Comparison of ENCODE assay signal across 8 mouse cellular contexts in genomic region chr12:100210973-100211372, GRCm38 (mm10). TPM values are rescaled to one million over a fixed set of nuclear protein-coding genes. Genes with fewer than 3 reads are reported as not detected.
DNase-seq lines count a peak whose midpoint lies in the region; ATAC-seq and TF ChIP-seq lines count a peak whose summit lies in the region.

No protein-coding gene starts in this region.

- H3K9me3 ChIP-seq in kidney, postnatal 0 days (replicated peaks; ENCODE audit: low read length), result no peaks in the 10 kb centered on the region
- 0 out of 2 replicates have a peak, but pooled peaks cover 6% of the 10 kb centered on the region for H3K9me3 ChIP-seq in forebrain, embryonic 14.5 days (replicated peaks; ENCODE audit: control insufficient read depth, low read length)

- H3K9ac ChIP-seq in kidney, postnatal 0 days (ENCODE audit: low read depth, low read length), result no peak overlapping the region
- no peak overlapping the region for H3K9ac ChIP-seq in forebrain, embryonic 14.5 days (ENCODE audit: low read length)

- no peak overlapping the region for H3K4me2 ChIP-seq in kidney, postnatal 0 days (ENCODE audit: low read length)
- H3K4me2 ChIP-seq in forebrain, embryonic 14.5 days (ENCODE audit: low read length), result no peak overlapping the region

- ATAC-seq in kidney, postnatal 0 days (replicated peaks; ENCODE audit: low FRiP score, low read depth), result no peak
- peak; percentile 42; the same call in 1 of the 2 replicates for ATAC-seq in forebrain, embryonic 14.5 days
- ATAC-seq in cerebellum, adult (ENCODE audit: insufficient number of reproducible peaks, low FRiP score, low TSS enrichment), result no peak

- H3K36me3 ChIP-seq in kidney, postnatal 0 days (ENCODE audit: insufficient read depth, low read length), result peaks cover 21% of the 10 kb centered on the region
- H3K36me3 ChIP-seq in forebrain, embryonic 14.5 days (ENCODE audit: control insufficient read depth, insufficient read depth, low read length), result peaks cover 41% of the 10 kb centered on the region

- H3K27me3 ChIP-seq in kidney, postnatal 0 days (ENCODE audit: insufficient read depth, low read length), result no peaks in the 10 kb centered on the region
- H3K27me3 ChIP-seq in forebrain, embryonic 14.5 days (replicated peaks; ENCODE audit: control insufficient read depth, insufficient read depth, low read length), result no peaks in the 10 kb centered on the region

- WGBS in kidney, postnatal 0 days, result 34% methylated on average over 5 of the region's 5 CpGs
- WGBS in forebrain, embryonic 14.5 days, result 48% methylated on average over 5 of the region's 5 CpGs

- no peaks in the 10 kb centered on the region for H3K4me1 ChIP-seq in kidney, postnatal 0 days (replicated peaks; ENCODE audit: insufficient read depth, low read length)
- H3K4me1 ChIP-seq in forebrain, embryonic 14.5 days (ENCODE audit: control insufficient read depth, insufficient read depth, low read length), result no peaks in the 10 kb centered on the region

- no peak for TF ChIP-seq CTCF in kidney, postnatal 0 days (IDR thresholded peaks at IDR 0.05; ENCODE audit: low read depth)

- DNase-seq in kidney, postnatal 0 days (ENCODE audit: low spot score), result no peak
- DNase-seq in kidney, adult 9 months, result no peak
- DNase-seq in NIH3T3 (ENCODE audit: low read depth), result peak; percentile 94
- peak; percentile 51 for DNase-seq in forebrain, embryonic 14.5 days (ENCODE audit: low spot score)
- DNase-seq in lung, postnatal 10 days, result peak; percentile 62
- no peak for DNase-seq in embryo, embryonic 10 days (ENCODE audit: low spot score)
- DNase-seq in right cerebral cortex, postnatal 14 days, result no peak

- 0 out of 2 replicates have a peak overlapping the region, but pooled peaks have one; percentile 37 for H3K27ac ChIP-seq in kidney, postnatal 0 days
- no peak overlapping the region for H3K27ac ChIP-seq in forebrain, embryonic 14.5 days (ENCODE audit: low read depth, low read length)

- H3K4me3 ChIP-seq in kidney, postnatal 0 days (replicated peaks; ENCODE audit: low read depth, low read length), result no peak overlapping the region
- no peak overlapping the region for H3K4me3 ChIP-seq in forebrain, embryonic 14.5 days (ENCODE audit: low read depth, low read length)

RNA-seq across cellular contexts. Expression of gene Calm1, which starts 11.7 kb away (rescaled TPM):
- 1,372 and 1,376 TPM in 2 replicates for polyA plus RNA-seq in kidney, postnatal 0 days (2015; fragmentation: Nextera tagmentation; extraction: Ambion mirVana)
- 2,256 and 2,267 TPM in 2 replicates for polyA plus RNA-seq in forebrain, embryonic 14.5 days (2014; fragmentation: Nextera tagmentation; extraction: Ambion mirVana)

RNA-seq across cellular contexts. Expression of gene Nrde2, which starts 51.5 kb away (rescaled TPM):
- polyA plus RNA-seq in kidney, postnatal 0 days (2015; fragmentation: Nextera tagmentation; extraction: Ambion mirVana), result 17.2 and 18.6 TPM in 2 replicates
- polyA plus RNA-seq in forebrain, embryonic 14.5 days (2014; fragmentation: Nextera tagmentation; extraction: Ambion mirVana), result 12.5 and 13.1 TPM in 2 replicates

Comparison
In these comparisons a context has a peak if more than half of its experiments do, and no peak if none do; other contexts are left out.
1. DNase-seq: peak in NIH3T3 (single experiment), forebrain, embryonic 14.5 days (single experiment) and lung, postnatal 10 days (single experiment); none in kidney, postnatal 0 days (single experiment), kidney, adult 9 months (single experiment), embryo, embryonic 10 days (single experiment) and right cerebral cortex, postnatal 14 days (single experiment).